Mouse (Mus musculus): ENCODE measurements around the gene Sytl1.

Gene Sytl1

DNA sequence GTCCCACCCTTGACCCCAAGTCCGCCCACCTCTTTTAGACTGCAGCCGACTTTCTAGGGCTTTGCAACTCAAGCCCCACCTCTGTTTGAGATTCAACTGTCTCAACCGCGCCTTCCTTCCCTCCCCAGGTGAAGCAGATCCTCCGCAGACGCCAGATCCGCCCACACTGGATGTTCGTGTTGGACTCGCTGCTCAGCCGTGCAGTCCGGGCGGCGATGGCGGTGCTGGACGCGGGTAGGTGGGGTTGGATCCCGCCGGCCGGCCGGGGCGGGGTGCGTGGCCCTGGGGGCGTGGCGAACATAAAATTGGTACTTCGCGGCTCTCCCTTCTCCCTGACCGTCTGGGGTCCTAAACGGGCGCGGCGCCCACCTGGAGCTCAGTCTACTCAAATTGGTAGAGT, 11.7 kb downstream of the Sytl1 start:
- in situ Hi-C loops (cut with MboI, MseI): no loop called here

DNA sequence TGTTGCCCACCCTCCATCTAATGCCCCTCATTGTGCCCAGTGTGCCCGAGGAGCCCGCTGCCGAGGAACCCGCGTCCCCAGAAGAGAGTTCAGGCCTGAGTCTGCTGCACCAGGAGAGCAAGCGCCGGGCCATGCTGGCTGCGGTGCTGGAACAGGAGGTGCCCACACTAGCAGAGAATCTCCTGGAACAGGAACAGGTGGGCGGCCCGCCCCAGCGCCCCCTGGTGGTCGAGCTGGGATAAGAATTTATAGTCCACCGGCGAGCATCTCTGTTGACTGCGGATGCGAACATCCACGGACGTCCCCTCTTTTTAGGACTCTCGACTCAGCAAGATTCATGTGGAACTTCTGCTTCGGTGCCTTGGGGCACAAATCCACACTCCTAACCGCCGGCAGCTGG, 12.3 kb downstream of the Sytl1 start:
- in situ Hi-C loops (cut with MboI, MseI): no loop called here

DNA sequence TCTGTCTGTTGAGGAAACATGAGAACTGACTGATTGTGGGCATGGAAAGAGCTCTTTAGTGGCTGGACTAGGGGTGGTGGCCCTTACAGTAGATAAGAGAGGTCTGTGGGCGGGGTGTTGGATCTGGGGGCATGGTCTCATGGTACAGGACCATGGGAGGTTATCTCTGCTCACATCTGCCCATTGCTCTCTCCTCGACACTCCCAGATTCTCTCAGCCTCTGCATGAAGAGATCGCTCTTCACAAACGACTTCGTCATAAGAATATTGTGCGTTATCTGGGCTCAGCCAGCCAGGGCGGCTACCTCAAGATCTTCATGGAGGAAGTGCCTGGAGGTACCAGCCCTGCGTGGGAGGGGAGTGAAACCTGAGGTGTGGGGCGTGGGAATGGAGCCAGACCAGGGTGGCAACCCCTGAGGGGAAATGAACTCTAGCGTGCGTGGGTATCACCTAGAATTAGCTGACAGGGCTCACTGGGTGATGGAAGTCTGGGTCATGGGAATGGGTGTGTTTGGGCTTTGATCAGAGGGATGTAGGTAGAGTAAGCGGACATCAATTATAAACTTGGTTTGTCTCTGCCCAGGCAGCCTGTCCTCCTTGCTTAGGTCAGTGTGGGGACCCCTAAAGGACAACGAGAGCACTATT, 15.0 kb downstream of the Sytl1 start:
- in situ Hi-C loops (cut with MboI, MseI): no loop called here

DNA sequence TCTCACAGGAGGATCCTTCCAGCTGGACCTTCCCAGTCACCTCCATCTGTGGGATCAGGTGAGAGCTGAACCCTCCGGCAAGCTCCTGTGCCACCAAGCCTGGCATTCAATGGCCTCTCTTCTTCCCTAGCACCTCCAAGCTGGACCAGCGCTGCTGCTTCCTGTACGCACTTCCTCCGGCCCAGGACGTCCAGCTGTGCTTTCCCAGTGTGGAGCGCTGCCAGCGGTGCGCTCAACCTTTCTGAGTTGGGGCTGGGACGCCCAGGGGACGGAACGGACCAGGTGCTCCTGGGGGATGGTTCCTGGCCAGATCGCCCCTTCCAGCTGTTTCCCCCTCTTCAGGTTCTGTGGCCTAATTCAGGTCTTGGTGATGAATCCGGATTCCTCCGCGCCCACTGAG, 15.8 kb downstream of the Sytl1 start:
- in situ Hi-C loops (cut with MboI, MseI): no loop called here

DNA sequence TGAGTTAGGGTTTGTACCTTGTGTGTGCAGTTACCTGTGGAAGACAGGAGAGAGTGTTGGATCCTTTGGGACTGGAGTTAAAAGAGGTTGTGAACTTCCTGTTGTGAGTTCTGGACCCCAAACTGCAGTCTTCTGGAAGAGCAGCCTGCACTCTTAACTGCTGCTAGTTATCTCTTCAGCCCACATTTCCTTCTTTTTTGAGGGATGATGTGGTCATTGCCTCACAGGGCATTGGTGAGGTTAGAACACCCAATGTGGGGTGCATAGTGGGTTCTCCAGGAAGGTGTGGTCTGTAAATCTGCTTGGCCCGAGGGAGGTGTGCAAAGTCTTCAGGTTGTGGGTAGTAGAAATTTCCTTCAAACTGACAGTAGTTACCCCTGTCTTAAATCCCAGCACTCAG, 18.6 kb downstream of the Sytl1 start:
- in situ Hi-C loops (cut with MboI, MseI): no loop called here

DNA sequence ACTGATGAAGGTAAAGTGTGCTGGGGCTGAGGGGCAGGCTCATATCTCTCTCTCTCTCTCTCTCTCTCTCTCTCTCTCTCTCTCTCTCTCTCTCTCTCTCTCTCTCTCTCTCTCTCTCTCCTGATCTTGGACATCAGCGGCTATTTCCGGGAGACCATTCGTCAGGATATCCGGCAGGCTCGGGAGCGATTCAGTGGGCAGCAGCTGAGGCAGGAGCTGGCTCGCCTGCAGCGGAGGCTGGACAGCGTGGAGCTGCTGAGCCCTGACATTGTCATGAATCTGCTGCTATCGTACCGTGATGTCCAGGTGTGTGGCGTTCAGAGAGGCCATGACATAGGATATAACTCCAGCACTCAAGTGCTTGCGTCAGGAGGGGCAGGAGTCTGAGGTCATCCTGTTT, 19.4 kb downstream of the Sytl1 start:
- in situ Hi-C loops (cut with MboI, MseI): no loop called here

DNA sequence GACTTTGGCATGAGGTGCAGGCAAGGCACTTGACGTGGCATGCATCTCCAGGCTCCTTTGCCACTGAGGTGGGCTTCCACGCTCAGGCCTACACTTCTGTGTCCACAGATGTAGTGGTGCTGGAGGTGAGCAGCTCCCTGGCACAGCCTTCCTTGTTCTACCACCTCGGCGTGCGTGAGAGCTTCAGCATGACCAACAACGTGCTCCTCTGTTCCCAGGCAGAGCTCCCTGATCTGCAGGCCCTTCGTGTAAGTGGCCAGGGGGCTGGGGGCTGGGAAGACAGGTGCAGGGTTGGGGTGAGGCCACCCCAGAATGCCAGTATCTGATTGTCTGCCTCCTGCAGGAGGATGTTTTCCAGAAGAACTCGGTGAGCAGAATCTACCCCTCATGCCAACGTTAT, 20.2 kb downstream of the Sytl1 start:
- in situ Hi-C loops (cut with MboI, MseI): no loop called here

DNA sequence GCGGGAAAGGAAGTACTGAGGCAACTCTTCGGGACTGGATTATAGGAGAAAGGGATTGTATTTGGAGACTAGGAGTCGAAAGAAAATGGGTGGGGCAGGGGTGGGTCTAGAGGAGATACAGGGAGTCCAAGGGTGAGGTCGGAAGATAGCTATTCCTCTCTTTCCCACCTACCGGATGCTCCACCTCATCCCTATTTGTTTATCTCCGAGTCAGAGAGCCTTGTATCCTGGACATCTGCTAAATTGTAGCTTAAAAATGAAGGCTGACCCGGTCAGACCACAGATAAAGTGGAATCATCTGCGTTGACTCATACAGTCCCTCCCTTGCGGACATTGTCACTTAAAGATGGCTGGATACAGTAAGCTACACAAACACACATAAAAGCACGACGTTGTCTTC, 21.0 kb downstream of the Sytl1 start:
- in situ Hi-C loops (cut with MboI, MseI): no loop called here

DNA sequence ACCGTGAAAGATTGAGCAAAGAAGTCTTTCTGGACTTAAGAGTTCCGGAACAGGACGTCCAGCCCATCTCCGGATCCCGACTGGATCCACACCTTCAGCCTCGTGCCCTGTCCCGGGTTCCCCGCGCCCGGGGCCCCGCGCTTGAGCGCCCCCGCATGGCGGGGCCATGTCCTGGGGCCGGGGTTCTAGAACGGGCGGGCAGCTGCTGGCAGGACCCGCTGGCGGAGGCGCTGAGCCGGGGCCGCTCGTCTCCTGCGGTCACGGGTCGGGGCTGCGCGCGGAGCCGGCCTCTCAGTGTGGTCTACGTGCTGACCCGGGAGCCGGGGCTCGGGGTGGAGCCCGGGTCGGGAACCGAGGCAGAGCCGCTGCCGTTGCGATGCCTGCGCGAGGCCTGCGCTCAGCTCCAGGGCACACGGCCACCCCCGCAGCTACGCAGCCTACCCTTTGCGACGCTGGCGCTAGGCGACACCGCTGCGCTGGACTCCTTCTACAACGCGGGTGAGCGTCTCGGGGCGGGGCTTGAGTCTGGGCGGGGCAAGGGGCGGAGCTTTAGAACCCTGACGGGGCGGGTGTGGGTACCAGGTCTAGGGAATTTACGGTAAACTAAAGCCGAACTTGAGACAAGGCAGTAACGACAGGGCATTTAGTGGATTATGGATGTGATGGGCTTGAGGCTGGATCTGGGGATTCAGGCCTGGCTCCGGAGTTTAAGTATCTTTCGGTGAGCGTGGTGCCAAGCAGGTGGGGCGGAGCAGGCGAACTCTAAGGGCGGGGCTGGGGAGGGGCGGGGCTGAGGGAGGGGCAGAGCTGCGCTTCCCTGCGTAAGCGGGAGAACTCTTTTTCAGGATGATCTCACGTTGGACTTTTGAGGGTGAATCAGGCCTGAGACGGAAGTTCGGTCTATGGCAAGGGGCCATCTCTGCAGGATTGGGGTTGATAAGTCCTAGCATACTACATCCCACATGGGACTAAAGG, 21.7 kb downstream of the Sytl1 start:
- in situ Hi-C loops (cut with MboI, MseI): no loop called here

DNA sequence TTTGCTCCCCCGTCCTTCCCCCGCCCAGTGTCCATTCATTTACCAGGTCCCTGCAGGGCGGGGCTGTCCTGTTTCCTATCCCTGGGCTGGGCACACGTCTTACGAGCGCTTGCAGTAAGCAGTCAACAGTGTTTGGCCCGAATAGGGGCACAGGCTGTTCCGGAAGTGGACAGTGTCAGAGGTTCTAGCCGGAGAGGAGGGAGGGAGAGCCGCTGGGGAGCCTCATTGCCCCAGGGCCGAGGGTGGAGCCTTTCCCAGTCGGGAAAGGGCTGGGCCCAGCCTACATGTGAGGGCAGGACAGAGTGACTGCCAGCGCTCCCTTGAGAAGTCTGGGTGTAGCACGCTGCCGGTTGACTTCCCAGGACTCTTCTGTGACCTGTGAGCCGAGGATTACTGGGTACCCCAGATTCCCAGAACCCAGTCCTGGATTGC, 22.4 kb downstream of the Sytl1 start, which contains the start of gene Map3k6:
TSS of gene Map3k6 (plus strand) at position 329 of the 432 bp plus-strand sequence.
- in situ Hi-C loops (cut with MboI, MseI): no loop called here

DNA sequence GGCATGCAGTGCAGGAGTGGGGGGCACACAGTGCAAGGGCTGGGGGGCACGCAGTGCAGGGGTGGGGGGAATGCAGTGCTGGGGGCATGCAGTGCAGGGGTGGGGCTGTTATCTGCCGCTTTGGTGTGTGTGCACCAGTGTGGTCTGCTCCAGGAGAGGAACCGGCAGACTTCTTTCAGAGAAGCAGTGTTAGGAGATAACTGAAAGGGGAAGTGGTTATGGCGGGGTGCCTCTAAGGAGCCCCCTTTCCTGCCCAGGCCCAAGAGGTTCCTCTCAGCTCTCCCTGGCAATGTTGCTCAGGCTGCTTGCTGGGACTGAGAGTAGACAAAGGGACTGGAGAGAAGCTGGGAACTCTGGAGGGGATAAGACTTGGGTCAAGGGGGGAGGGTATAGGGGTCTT, 25.0 kb downstream of the Sytl1 start:
- in situ Hi-C loops (cut with MboI, MseI): no loop called here

DNA sequence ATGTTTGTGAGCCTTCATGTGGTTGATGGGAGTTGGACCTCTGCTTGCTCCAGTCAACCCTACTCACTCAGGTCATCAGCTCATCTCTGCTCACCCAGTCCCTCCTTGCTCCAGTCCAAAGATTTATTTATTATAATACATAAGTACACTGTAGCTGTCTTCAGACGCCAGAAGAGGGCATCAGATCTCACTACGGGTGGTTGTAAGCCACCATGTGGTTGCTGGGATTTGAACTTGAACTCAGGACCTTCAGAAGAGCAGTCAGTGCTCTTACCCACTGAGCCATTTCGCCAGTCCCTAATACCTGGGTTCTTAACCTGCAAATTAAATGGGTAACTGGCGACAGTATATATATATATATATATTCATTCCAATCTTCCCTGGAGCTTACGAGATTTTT, 27.5 kb downstream of the Sytl1 start:
- in situ Hi-C loops (cut with MboI, MseI): no loop called here

DNA sequence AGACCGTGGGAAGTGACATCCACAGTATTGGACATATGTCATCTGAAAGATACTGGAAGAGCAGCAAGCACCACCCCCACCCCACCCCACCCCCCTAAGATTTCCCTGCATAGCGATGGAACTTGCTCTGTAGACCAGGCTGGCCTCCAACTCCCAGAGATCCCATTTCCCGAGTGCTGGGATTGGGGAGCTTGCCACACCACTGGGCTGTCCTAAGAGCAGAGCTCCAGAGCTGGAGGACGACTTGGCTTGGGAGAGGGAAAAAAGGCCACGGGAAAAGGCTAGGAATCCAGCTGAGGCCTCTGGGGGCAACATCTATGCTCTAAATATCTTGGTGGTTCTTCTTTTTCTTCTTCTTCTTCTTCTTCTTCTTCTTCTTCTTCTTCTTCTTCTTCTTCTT, 28.1 kb downstream of the Sytl1 start:
- in situ Hi-C loops (cut with MboI, MseI): no loop called here

DNA sequence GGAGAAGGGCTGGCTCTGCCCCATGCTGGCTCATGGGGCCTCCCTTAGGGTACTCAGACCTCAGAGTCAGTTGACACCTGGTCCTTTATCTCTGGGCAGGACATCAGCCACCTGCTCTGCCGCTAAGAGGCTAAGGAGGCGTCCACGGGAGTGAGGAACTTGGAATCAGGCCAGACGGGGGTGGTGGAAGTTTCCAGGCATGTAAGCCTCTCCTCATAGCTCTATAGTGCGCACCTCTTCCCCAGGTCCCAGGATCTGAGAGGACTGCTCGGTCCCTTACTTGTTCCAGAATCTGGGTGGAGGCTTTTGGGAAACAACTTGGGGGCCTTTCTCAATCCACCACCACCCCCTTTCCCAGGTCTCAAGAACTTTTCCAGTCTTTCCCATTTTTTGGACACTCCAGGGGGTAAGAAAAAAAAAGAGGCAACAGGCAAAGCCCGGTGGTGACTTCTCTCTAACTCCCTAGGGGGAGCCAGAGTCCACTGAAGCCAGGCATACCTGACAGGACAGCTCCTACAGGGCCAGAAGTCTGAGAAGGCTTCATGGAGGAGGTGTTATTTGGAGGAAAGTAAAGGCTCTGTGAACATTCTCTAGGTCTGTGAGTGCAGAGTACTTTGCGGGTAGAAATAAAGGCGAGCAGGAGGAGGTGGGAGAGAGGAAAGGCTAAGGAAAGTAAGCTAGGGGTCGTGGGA, 29.5 kb downstream of the Sytl1 start:
- in situ Hi-C loops (cut with MboI, MseI): no loop called here

DNA sequence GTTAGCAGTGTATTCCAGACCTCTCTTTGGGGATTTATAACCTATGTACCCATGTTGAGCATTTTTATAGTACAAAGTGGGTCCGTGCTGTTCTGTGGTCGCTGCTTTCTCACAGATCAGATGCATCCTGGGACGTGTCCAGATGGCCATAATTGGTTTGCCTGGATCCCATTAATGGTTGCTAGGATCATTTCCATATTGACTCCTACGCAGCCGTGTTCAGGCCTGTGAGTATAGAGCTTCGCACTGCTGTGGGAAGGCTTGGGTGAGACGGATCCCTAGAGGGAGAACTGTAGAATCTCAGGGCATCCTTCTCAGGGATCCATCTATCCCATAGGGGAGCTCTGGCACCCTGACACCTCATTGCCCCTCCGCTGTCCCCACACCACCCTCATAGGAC, 33.3 kb downstream of the Sytl1 start:
- in situ Hi-C loops (cut with MboI, MseI): no loop called here

DNA sequence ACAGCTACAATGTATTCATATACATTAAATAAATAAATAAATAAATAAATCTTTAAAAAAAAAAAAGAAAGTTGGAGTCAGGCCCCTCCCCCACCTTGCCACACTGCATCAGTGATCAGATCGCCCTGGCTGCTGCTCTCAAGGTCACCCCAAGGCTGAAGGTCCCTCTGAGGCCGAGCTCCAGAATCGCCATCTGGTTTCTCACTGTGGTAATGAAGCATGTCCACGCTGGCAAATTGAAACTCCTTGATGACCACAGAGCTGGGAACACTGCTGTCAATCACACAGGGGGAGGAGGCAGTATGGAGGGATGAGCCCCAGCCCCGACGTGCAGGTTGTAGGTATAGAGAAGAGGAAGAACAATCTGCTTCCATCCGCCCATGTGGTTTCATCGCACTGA, 35.3 kb downstream of the Sytl1 start:
- in situ Hi-C loops (cut with MboI, MseI): no loop called here

DNA sequence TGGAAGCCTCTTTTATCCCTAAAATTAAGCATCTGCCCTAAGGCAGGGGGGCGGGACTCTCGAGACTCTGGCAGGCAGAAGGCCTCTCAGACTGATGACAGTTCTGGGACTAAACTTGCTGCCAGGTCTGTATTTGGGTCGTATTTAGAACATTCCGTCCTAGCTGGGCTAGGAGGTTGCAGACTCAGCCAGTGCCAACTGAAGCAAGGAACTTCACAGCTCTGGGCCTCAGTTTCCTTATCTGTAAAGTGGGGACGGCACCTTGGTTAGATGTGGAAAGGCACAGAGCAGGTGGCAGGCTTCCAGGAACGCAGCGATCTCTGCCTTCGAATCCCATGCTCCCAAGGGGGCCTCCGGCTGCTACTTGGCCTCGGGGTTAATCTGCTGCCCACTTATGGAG, 36.8 kb downstream of the Sytl1 start:
- in situ Hi-C loops (cut with MboI, MseI): no loop called here

DNA sequence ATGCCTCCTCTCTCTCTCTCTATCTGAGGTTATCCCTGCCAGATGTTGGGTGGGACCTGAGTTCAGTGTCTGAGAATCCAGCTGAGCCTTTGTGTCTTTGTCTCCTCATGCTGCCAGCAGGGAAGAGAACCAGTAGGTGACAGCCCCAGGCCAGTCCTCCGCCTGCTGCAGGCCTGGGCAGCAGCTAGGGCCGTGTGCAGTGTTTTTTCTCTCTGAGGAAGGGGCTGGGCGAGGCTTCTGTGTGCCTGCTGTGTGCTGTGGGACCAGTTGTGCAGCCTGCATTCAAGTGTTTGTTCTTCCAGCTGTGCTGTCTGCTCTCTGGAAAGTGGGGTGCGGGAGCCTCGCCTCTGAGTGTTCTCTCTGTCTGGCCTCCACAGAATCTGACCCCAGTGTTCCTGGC, 39.0 kb downstream of the Sytl1 start:
- in situ Hi-C loops (cut with MboI, MseI): no loop called here

DNA sequence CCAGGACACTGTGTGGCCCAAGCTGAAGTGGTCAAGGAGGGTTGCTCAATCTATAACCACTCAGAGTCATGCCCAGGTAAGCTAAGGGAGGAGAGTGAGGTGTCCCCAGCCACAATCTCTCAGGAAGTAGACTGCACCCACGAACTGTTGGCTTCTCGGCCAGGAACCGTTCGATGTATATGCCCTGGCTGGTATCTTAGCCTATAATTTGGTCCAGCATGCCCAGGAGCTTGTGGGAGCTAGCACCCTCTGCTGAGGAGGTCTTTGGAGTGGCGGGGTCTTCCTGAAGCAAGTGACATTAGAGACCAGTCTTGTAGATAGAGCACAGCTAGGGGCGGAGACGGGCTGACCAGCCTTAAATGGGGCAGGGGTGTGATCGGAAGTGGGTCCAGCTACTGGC, 41.2 kb downstream of the Sytl1 start:
- in situ Hi-C loops (cut with MboI, MseI): no loop called here

DNA sequence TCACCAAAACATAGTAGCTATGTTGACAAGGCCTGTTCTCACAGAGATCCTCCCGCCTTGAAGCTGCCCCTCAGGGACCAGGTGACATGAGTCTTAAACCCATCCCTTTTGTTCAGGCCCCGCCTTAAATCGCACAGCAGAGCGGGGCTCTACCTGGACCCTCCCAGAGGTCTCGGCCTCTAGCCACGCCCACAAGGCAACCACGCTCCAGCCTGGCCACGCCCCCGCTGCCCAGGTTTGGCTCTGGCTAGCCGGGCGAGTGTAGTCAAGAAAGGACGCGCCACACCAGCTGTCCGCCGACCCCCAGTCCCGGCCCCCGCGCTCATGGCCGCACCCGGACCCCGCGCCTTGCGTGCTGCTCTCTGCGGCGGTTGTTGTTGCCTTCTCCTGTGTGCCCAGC, 42.3 kb downstream of the Sytl1 start:
- in situ Hi-C loops (cut with MboI, MseI): no loop called here

DNA sequence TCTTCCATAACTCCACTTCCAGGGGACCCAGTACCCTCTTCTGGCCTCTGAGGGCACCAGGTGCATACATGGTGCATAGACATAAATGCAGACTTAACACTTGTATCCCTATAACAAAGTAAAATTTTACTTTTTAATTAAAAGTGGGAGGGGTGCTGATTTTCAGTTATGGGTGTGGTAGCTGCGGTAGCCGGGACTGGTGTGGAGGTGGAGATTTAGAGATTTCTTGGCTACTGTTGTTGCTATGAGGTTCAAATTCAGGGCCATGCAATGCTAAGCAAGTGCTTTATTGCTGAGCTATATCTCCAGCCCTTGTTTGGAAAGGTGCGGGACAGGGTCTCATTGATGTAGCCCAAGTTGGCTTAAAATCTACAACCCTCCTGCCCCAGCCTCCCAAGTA, 44.2 kb downstream of the Sytl1 start:
- in situ Hi-C loops (cut with MboI, MseI): loop anchor here in 1 of 2 experiments (10.0 kb wide), 1 partner anchor 86 kb away; no protein-coding TSS in a partner anchor

DNA sequence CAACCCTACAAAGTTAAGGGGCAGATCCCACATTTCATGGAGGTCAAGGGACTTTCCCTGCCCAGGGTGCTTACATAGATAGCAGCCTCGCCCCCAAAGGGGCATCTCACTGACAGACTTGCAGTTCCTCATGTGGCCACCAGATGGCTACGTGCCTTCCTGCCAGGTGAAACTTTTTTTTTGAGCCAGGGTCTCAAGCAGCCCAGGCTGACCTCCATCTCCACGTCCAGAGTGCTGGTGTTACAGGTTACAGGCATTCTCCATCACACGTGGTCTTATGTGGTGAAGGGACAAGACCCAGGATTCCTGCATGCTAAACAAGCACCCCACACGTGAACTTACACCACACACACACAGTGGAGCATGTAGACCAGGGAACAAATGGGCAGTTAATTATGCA, 45.3 kb downstream of the Sytl1 start:
- in situ Hi-C loops (cut with MboI, MseI): loop anchor here in 1 of 2 experiments (10.0 kb wide), 1 partner anchor 87 kb away; no protein-coding TSS in a partner anchor

Measured in T-helper 17 cell (primary cell).